Mouse (Mus musculus) embryonic stem cell, embryonic (primary cell): ENCODE results near the gene Ppp2r3c.
"Not testable (repeated sequence)": the region's sequence is repeated elsewhere in the genome, so short reads cannot be mapped to it uniquely, and the experiment has no call there.

Experiments used
- CTCF ChIA-PET, 4 experiments: fragments of 300-600 bp in 2 of 4; fragments of 350-600 bp in 2 of 4; sonication (Branson Sonifier 250); formaldehyde crosslinking; loops; one replicate each; lab custom pipeline; 2022; ENCODE audit warnings: inconsistent platforms in 2 of 4; lab: Charles Lee
- POLR2A ChIA-PET, 4 experiments: fragments of 300-600 bp in 2 of 4; fragments of 350-600 bp in 2 of 4; sonication (Branson Sonifier 250); formaldehyde crosslinking; loops; one replicate each; lab custom pipeline; 2022; ENCODE audit warnings: antibody characterized with exemption in 4 of 4, inconsistent platforms in 1 of 4; lab: Charles Lee

The Ppp2r3c gene

DNA sequence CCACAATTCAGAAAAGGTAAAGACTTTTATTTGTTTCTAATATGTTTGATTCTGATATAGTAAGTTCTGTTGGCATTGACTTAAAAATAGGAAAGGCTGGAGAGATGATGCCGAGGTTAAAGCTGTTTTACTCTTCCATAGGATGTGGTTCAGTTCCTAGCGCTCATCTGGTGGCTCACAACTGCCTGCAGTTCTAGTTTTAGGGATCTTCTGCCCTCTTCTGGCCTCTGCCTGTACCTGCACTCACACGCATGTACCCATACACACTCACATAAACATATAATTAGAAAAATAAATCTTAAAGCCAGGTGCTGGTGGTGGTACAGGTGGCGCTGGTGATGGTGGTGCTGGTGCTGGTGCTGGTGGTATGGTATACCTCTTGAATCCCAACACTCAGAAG lies 3.6 kb upstream of the Ppp2r3c start:
- POLR2A ChIA-PET, result interaction anchor here in 1 of 4 experiments (1.1 to 1.3 kb wide), 3 partner anchors 80 to 199 kb away, joined by 3 to 4 read pairs (median 4); partner anchors contain the start of gene Nfkbia
- CTCF ChIA-PET, result interaction anchor here in 1 of 4 experiments (0.6 kb wide), 1 partner anchor 18 kb away, joined by 5 read pairs; no protein-coding TSS in a partner anchor

DNA sequence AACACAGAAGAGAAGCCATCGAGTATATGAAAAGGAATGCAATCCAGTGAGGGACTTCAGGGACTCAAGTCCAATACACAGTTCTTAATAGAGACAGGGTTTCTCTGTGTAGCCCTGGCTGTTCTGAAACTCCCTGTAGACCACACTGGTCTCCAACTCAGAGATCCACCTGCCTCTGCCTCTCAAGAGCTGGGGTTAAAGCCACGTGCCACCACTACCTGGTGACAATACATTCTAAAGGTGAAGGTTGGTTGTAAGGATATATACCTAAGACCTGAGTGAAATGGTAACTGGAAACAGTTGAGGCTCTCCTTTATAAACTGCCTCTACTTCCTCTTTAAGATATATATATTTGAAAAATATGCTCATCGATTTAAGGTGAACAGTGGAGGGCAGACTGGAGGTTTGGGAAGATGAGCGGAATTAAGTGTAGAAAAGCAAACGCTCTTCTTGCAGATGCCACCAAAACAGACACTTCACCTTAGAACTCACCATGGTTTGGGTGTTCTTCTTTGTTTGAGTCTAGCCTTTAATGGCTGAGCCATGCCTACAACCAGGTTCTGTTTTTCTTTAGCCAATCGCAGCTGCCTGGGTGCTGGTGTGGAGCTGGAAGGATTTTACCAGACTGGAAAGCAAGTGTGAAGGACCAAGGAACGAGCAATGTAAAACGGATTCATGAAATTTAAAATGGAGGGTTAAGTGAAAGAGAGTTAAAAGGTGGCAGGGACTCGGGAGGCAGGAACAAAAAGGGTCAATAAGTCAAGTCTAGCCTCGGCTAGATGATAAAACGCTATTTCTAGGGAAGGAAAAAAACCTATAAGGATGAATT lies 1.1 kb downstream of the Ppp2r3c start:
- POLR2A ChIA-PET, result interaction anchor here (0.5 to 4.7 kb wide), 46 partner anchors 7 to 535 kb away, joined by 3 to 46 read pairs (median 5); partner anchors contain the start of genes Brms1l (in 2 of the 4), 2700097O09Rik (in 1 of the 4), Aldoart2 (in 1 of the 4) and Cfl2 (in 1 of the 4)
- CTCF ChIA-PET, result interaction anchor here in 2 of 4 experiments (0.6 to 1.3 kb wide), 5 partner anchors 10 to 439 kb away, joined by 3 to 5 read pairs (median 3); partner anchors contain the start of gene Cfl2 (in 1 of the 2)

DNA sequence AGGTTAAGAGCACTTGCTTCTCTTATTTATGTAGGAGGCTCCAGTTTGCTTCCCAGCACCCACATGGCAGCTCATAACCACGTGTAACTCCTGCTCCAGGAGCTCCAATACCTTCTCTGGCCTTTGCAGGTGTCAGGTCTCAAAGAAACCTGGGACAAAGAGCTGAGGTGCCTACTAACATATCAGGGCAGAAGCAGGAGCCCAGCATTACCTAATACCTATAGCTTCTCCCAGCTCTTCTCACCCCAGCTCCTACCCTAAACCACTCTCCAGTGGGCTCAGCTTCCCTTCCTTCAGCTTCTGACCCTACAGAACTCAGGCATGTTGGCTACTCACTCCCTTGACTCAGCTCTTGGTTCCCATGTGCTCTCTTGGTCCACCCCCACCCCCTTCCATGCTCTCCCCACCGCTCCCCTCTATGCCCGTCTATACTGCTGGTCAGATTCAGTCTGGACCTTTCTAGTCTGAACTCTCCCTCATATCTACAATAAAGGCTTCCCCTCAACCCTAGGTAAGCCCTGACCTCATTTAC lies 1.9 kb downstream of the Ppp2r3c start:
- CTCF ChIA-PET, result interaction anchor here in 3 of 4 experiments (0.6 to 1.3 kb wide), 3 partner anchors 13 to 470 kb away, joined by 3 to 4 read pairs (median 3); no protein-coding TSS in a partner anchor
- POLR2A ChIA-PET, result interaction anchor here (0.6 to 4.7 kb wide), 8 partner anchors 9 to 384 kb away, joined by 3 to 46 read pairs (median 8); no protein-coding TSS in a partner anchor

DNA sequence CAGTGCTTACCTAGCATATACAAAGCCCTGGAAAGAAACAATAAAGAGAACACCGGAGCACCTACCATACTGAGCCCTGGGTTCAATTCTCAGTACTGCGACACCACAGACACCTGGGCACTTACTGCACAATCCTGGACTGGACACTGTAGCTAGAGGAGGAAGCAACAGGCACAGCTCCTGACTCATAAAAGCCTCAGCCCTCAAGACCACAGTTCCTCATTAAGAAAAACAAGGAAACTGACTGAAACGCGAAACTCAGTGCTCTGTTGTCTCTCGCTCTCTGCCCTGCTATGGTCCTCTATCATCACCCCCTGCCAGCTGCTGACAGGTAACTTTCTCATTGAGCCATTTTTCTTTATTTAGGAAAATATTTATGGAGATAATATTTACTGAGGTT lies 3.5 kb downstream of the Ppp2r3c start, which contains the start of gene 1110008L16Rik:
1110008L16Rik (plus strand) TSS at position 242 of the 400 bp plus-strand sequence.
- CTCF ChIA-PET, result no interaction called here
- POLR2A ChIA-PET, result interaction anchor here in 3 of 4 experiments (0.5 to 1.5 kb wide), 4 partner anchors 22 to 196 kb away, joined by 3 to 6 read pairs (median 4); no protein-coding TSS in a partner anchor

DNA sequence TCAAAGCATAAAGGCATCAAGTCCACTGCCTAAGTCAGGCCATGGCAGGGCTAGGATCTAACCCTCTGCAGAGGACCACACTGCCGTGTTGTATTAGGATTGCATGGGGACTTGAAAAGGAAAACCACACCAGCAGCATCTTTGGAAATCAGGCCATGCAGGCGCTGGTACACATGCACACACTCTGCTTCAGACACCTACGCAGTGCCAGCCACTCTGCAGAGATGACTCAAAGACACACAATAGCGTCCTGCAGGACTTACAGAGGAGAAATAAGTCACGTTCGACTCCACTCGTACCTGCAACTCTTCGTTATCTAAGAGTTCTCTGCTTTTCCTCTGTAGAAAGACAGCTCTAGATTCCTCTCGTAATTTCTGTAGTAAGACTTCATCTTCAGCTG lies 4.7 kb downstream of the Ppp2r3c start:
- ChIA-PET POLR2A (interaction anchor here in 1 of 4 experiments (0.8 kb wide), 1 partner anchor 9 kb away, joined by 3 read pairs; no protein-coding TSS in a partner anchor), CTCF (interaction anchor here in 1 of 4 experiments (0.7 kb wide), 1 partner anchor 14 kb away, joined by 3 read pairs; no protein-coding TSS in a partner anchor)

DNA sequence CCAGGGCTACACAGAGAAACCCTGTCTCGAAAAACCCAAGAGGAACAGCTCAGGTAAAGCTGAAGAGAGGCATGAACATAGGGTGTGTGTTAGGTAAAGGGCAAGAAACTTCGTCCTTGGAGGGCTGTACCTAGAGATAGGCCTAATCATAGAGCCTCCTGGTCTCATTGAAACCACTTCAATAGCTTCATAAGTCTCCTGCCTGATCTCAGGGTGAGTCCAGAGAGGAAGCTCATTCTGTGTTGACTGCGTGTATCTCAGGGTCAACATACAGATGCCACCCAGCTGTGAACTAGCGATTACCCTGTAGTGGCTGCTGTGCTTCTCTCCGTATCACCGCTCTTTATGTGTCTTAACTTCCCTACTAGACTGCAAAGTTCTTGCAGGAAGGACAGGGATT lies 25.2 kb downstream of the Ppp2r3c start:
- POLR2A ChIA-PET, CTCF ChIA-PET: not testable (repeated sequence)

DNA sequence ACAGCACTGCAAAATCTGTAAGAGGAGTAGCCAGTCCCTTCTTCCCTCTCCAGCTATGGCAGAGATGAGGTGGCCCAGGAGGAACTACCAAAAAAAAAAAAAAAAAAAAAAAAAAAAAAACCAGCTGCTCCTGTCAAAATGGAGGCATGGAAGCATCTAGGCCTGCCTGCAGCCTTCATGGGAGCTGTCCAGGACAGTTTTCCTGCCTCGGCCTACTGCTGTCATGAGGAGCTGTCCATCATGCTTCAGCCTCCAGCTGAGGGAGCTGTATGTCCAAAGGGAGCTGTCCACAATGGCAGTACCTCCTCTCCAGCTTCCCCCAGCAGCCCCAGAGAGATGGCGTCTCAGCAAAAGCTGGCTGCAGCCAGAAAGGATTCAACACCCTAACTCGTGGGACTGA lies 30.6 kb downstream of the Ppp2r3c start:
- ChIA-PET POLR2A (interaction anchor here (0.6 to 0.8 kb wide), 7 partner anchors 25 to 445 kb away, joined by 3 to 5 read pairs (median 4); no protein-coding TSS in a partner anchor), CTCF (interaction anchor here in 2 of 4 experiments (0.6 kb wide), 2 partner anchors 30 to 475 kb away, joined by 3 to 8 read pairs; no protein-coding TSS in a partner anchor)

DNA sequence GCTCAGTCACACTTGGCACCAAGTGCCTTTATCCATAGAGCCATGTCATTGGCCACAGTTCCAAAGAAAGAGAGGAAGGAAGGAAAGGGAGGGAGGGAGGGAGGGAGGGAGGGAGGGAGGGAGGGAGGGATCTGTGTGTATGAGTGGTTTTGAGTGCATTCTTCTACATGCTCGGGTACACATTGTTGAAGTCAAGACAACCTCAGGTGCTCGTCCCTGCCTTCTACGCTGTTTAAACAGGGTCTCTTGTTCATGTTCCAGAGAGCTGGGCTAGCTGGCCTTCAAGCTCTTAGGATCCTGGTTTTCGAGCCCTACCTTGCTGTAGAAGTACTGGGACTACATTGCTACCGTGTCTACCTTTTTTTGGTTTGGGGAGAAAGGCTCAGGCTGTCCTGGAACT lies 39.4 kb downstream of the Ppp2r3c start:
- POLR2A ChIA-PET, CTCF ChIA-PET: not testable (repeated sequence)

DNA sequence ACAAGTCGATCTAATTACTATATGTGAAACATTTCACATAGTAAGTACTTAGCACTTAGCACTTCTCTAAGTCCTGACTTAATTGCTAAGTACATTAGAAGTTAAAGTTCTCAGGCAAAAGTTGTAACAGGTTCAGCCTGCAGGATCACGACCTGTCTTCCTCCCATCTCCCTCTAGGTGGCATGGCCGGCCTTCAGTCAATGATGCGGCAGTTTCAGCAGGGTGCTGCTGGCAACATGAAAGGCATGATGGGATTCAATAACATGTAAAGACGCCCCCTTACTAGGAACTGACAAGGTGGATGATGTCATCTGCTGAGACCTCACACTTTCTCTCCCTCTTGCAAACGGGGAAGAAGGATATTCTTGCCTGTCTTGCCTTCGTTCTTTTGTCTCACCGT lies 40.8 kb downstream of the Ppp2r3c start:
- POLR2A ChIA-PET, CTCF ChIA-PET: not testable (repeated sequence)

DNA sequence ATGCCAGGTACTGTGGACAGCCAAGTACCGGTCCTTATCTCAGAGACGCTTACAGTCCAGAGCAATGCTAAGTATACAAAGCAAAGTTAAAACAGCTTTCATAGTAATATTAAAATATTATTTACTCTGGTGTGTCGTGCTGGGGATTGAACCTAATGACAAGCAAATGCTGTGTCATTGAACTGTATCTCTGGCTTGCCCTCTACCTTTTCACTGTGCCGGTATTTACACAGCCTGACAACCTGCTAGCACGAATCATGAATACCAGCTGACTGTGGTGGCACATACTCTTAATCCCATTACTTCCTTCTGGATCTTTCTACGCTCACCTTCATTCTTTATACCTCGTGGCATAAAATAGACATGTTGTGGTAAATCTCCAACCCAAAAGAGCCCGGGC lies 60.6 kb downstream of the Ppp2r3c start:
- CTCF ChIA-PET, POLR2A ChIA-PET: not testable (repeated sequence)

DNA sequence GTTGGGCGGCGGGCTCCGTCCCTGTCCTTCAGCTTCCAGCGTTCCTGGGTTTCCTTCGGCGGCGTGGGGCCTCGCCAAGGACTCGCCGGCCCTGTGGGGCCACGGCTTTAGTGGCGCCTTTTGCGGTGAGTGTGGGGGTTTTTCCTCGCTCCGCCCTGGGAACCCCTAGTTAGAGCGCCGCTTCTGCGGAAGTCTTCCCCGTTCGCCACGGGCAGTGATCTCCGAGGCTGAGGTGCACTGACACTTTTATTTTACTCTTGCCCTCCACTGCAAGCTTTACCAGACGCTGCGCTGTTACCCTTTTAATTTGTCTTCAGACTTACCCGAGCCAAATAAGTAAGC lies 72.3 kb downstream of the Ppp2r3c start:
- POLR2A ChIA-PET, CTCF ChIA-PET: not testable (repeated sequence)

DNA sequence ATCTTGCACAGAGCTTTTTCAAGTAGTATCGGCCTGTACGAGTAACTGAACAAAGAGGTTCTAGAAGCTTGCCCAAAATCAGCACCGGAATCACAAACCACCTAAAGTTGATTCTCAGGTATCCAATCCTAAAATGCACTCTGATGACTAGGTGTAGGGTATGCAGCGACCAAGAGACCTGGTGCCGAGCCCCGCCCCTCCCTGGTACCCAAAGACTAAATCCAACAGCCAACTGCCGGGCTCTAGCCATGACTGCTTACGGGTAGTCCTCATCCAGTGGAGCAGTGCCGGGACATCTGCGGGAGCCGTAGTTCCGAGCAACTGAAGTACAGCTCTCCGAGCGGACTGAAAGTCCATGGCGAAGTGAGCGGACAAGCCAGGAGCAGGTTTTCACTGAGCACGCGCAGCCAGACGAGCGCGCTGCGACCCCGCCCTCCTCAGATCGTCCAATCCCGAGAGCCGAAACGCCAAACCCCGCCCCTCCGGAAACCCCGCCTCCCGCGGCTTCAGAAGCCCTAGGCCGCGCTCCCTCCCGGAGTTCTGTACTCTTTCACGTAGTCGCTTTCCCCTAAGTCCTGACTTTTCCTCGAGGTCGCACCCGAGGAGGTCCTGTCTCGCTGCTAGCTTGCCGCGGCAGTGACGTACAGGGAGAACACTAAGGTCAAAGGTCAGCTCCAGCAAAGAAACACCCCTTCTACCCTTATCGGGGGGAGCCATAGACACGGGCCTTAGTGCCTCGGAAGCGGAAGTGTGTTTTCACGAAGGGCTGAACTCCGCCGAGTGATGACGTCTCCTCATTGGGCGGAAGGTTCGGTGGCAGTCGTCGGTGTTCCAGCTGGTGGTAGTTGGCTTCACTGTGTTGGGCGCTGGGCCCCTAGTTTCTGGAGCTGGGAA lies 72.9 kb downstream of the Ppp2r3c start, which contains the start of gene Srp54c:
Srp54c (plus strand) TSS at position 543 of the 894 bp plus-strand sequence.
- POLR2A ChIA-PET, CTCF ChIA-PET: not testable (repeated sequence)
